Mouse (Mus musculus) midbrain, postnatal 0 days (tissue): Measurements from ENCODE around the gene Nek6. TPM values are rescaled to one million over a fixed set of nuclear protein-coding genes. Genes with fewer than 3 reads are reported as not detected.
A peak's percentile ranks its signal among the peaks of the same experiment; 100 is the strongest.

ENCODE experiments used
- ATAC-seq: fragments of 200-750 bp; cut with Nextera tagmentation; 2 replicates; pipeline ENCODE4 v1.8.0; 2017; ENCODE audit warnings: moderate number of reproducible peaks, mild to moderate bottlenecking, moderate TSS enrichment, moderate library complexity; ENCODE audit not compliant: low FRiP score
- DNase-seq: peaks from one replicate; pipeline ENCODE4 v3.0.0-alpha.2; 2015; ENCODE audit warnings: low spot score
- H3K27ac ChIP-seq: fragments of 300-500 bp; sonication (generic); 2 replicates; pipeline ENCODE4 v1.5.1; 2014; ENCODE audit warnings: low read depth, mild to moderate bottlenecking, low read length, mixed read lengths
- H3K27me3 ChIP-seq: fragments of 300-500 bp; sonication (generic); 2 replicates; pipeline ENCODE4 v1.6.1; 2014; ENCODE audit warnings: low read length, control low read depth, mixed read lengths; ENCODE audit not compliant: insufficient read depth
- H3K36me3 ChIP-seq: fragments of 300-500 bp; sonication (generic); 2 replicates; pipeline ENCODE4 v1.6.1; 2014; ENCODE audit warnings: low read length, control low read depth, mixed read lengths; ENCODE audit not compliant: insufficient read depth
- H3K4me1 ChIP-seq: fragments of 300-500 bp; sonication (generic); 2 replicates; pipeline ENCODE4 v1.6.1; 2014; ENCODE audit warnings: mild to moderate bottlenecking, control low read depth, antibody characterized with exemption, low read length, mixed read lengths; ENCODE audit not compliant: insufficient read depth
- H3K4me2 ChIP-seq: fragments of 300-500 bp; sonication (generic); 2 replicates; pipeline ENCODE4 v1.6.1; 2014; ENCODE audit warnings: low read depth, mild to moderate bottlenecking, low read length, mixed read lengths; ENCODE audit not compliant: poor library complexity, severe bottlenecking
- H3K4me3 ChIP-seq: fragments of 300-500 bp; sonication (generic); 2 replicates; pipeline ENCODE4 v1.5.1; 2014; ENCODE audit warnings: low read depth, mild to moderate bottlenecking, low read length, moderate library complexity
- H3K9ac ChIP-seq: fragments of 300-500 bp; sonication (generic); replicated peaks from 2 replicates; pipeline ENCODE4 v1.6.1; 2014; ENCODE audit warnings: mild to moderate bottlenecking, low read length, moderate library complexity, mixed read lengths; ENCODE audit not compliant: poor library complexity, severe bottlenecking
- H3K9me3 ChIP-seq: fragments of 300-500 bp; sonication (generic); 2 replicates; pipeline ENCODE4 v1.6.1; 2016; ENCODE audit warnings: low read length, control low read depth
- CTCF ChIP-seq: IDR thresholded peaks from 2 replicates; pipeline ENCODE4 v1.5.1; 2016; ENCODE audit warnings: antibody characterized with exemption, mild to moderate bottlenecking
- WGBS: fragments of 180-500 bp; shearing (Covaris S2); extraction: QIAGEN DNeasy Blood & Tissue Kit; methylation state at CpG from one replicate; pipeline ENCODE4 v1.1.7; 2014; 5-methylcytosine and 5-hydroxymethylcytosine counted together
- polyA plus RNA-seq: library from polyadenylated mRNA; unstranded; fragments of >200 nt; fragmentation: Nextera tagmentation; extraction: Ambion mirVana; gene quantifications from 2 replicates; pipeline ENCODE4 v1.2.1, GENCODE M21; 2015
- total RNA-seq: library from RNA; depleted of rRNA; stranded (reverse); fragments of >200 nt; gene quantifications from 2 replicates; pipeline ENCODE4 v1.2.3, GENCODE M21; 2014

Gene Nek6
- total and polyA plus RNA-seq, 2 experiments from 2014 or later, result 22.8 to 56.0 TPM

DNA sequence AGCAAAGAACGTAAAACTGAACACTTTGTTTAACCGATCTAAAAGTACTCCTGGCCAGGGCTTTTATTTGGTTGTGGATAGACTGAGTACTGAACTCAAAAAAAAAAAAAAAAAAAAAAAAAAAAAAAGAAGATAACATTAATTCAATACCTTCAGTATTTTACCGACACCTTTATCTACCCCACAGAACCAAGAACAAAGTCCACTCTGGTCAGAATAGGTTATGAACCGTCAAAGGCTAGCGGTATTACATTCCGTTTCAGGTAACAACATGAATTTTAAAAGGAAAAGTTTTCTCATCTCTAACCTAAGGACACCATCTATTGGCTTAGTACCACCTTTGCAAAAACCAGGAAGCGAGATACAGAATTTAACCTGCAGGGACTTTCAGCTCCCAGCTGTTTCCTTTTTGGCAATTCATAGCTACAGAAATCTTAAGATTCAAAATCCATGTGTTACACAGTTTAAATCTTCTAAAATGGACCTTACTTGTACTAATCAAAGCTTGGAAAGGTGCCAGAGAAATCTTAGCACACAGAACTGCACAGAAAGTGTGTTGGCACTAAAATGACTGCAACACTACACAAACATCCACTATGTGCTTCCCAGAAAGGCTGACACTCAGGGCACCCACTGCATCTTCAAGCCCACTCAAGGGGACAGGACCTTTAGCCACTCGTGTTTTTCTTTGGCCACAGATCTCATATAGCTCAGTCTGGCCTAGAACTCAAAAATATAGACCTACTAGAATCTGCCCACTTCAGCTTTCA, 112.6 kb downstream of the Nek6 start:
- Histone ChIP-seq H3K4me3 (no peak overlapping the region), H3K4me2 (no peak overlapping the region), H3K4me1 (no peaks in the 10 kb centered on the region), H3K9ac (no peak overlapping the region), H3K9me3 (no peaks in the 10 kb centered on the region), H3K36me3 (peaks cover 12% of the 10 kb centered on the region; the same call in 1 of the 2 replicates), H3K27ac (no peak overlapping the region), H3K27me3 (no peaks in the 10 kb centered on the region)
- DNase-seq (no peak), ATAC-seq (no peak)
- WGBS, result 89% methylated on average over 8 of the region's 8 CpGs
- TF ChIP-seq CTCF, result no peak

DNA sequence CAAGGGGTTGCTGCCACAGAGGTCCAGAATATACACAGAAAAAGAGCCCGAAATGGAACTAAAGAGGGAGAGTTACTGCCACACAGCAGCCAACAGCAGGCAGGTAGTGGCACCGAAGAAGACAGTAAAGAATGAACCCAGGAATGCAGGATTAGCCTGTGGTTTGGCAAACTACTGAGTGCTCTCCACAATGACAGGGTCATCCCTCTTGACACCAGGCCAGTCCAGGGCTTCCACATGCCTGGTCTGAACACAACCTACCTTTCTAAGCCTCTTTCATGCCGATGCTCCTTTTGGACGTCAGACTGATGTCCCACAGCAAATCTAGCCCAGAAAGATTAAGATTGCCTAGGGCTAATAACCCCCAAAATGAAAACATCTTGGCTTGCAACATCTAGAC, 117.4 kb downstream of the Nek6 start:
- H3K36me3 ChIP-seq, result peaks cover 49% of the 10 kb centered on the region
- H3K27ac ChIP-seq, result no peak overlapping the region
- H3K9me3 ChIP-seq, result no peaks in the 10 kb centered on the region
- no peaks in the 10 kb centered on the region for H3K4me1 ChIP-seq
- 96% methylated on average over 4 of the region's 4 CpGs for WGBS
- no peak for TF ChIP-seq CTCF
- H3K4me2 ChIP-seq, result no peak overlapping the region
- no peak overlapping the region for H3K9ac ChIP-seq
- H3K4me3 ChIP-seq, result no peak overlapping the region
- H3K27me3 ChIP-seq, result no peaks in the 10 kb centered on the region
- ATAC-seq (no peak), DNase-seq (no peak)

DNA sequence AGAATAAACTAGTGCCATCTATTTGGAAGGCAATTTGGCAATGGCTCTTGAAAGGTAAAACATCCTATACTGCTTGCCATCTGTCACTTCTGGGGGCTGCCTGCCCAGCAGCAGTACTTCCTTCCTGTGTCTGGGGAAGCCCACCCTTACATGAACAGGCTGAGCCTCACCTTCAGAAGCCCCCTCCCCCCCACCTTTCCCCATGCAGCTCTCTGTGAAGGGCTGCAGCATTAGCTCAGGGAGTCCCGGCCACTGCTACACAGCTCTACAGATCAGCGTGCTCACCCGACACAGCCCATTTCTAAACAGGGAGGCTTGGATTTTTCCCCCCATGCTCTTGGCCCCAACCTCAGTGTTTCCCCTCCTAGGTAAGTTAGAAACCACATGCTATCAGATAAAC, 118.0 kb downstream of the Nek6 start:
- Histone ChIP-seq H3K27ac (no peak overlapping the region), H3K4me1 (no peaks in the 10 kb centered on the region), H3K4me2 (no peak overlapping the region), H3K36me3 (peaks cover 55% of the 10 kb centered on the region), H3K9me3 (no peaks in the 10 kb centered on the region), H3K4me3 (no peak overlapping the region), H3K27me3 (no peaks in the 10 kb centered on the region), H3K9ac (no peak overlapping the region)
- DNase-seq (no peak), ATAC-seq (no peak)
- TF ChIP-seq CTCF, result no peak
- WGBS, result 94% methylated on average over 3 of the region's 3 CpGs

DNA sequence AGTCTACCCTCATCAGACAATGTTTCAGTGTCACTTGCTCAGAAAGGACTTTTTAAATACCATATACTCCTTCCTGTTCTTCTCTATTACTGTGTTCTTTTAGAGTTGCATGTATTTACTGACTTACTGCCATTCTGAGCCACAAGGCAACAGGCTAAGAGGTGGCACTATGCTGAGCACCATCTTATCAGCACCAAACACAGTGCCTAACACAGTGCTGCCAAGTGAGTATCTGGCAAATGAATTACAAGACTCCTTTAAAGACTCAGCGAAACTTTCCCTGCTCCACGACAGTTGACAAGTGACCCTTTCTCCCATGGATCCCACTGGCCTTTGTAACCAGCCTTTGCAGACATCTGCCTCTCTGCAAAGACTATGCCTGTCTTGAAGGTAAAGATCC, 119.1 kb downstream of the Nek6 start:
- no peak for DNase-seq
- WGBS, result 97% methylated on average over 2 of the region's 2 CpGs
- Histone ChIP-seq H3K27ac (no peak overlapping the region), H3K4me3 (no peak overlapping the region), H3K9me3 (no peaks in the 10 kb centered on the region), H3K36me3 (peaks cover 57% of the 10 kb centered on the region), H3K4me2 (no peak overlapping the region), H3K4me1 (no peaks in the 10 kb centered on the region), H3K9ac (no peak overlapping the region), H3K27me3 (no peaks in the 10 kb centered on the region)
- TF ChIP-seq CTCF, result no peak
- ATAC-seq, result no peak

DNA sequence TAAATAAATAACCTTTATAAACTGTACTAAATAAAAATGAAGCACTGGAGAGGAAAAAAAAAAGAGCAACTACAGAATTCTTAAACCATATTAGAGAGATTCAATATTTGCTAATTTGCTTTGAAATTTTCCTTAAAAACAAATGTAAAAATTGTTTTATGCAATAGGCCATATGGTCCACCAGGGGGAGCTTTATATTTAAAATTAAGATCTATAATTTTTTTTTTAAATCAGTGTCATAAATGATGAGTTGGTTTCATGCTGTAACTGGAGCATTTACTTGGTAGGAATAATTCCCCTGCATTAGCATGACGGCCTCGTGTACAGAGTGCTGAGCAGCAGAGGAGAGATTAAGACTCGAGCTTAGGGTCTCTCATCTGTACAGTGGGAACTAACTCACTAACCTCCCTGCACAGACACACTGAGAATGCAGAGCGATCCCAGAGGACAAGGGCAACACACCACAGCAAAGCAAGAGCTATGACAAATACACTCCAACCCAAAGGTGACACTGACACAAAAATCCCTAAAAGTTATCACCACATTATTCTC, 126.3 kb downstream of the Nek6 start:
- Histone ChIP-seq H3K9ac (no peak overlapping the region), H3K36me3 (peaks cover 38% of the 10 kb centered on the region), H3K4me1 (no peaks in the 10 kb centered on the region), H3K9me3 (no peaks in the 10 kb centered on the region), H3K27me3 (no peaks in the 10 kb centered on the region), H3K4me2 (no peak overlapping the region), H3K4me3 (no peak overlapping the region), H3K27ac (no peak overlapping the region)
- no peak for DNase-seq
- WGBS, result 66% methylated on average over 4 of the region's 4 CpGs
- TF ChIP-seq CTCF, result peak; percentile 65
- ATAC-seq, result no peak

DNA sequence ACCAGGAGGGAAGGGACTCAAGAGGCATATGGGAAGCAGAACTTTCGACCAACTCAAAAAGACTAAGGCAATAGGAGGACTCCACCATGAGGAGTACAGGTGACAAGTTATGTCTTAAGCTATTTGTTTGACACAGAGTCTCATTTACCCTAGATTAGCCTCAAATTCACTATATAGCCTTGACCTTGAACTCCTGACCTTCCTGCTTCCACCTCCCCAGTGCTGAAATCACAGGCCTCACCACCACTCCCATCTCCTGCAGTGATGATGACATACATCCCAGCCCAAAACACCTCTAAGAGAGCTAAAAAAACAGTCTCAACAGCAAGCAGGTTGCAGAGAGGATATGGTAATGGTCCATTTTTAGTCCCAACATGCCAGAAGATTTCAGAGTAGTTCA, 130.3 kb downstream of the Nek6 start:
- 95% methylated on average over 1 of the region's 1 CpGs for WGBS
- no peak for ATAC-seq
- Histone ChIP-seq H3K4me1 (no peaks in the 10 kb centered on the region), H3K4me3 (no peak overlapping the region), H3K27me3 (no peaks in the 10 kb centered on the region), H3K4me2 (no peak overlapping the region), H3K27ac (no peak overlapping the region), H3K9me3 (no peaks in the 10 kb centered on the region), H3K9ac (no peak overlapping the region), H3K36me3 (peaks cover 19% of the 10 kb centered on the region)
- no peak for DNase-seq
- TF ChIP-seq CTCF, result no peak
